Mouse (Mus musculus) CD4-positive, CD25-positive, alpha-beta regulatory T cell, adult 4 months (primary cell): ENCODE data around the gene Hoxb4. TPM values are rescaled to one million over a fixed set of nuclear protein-coding genes. Genes with fewer than 3 reads are reported as not detected.

Experiments used
- ATAC-seq: one replicate; pipeline ENCODE4 v1.8.0; 2017
- polyA plus RNA-seq, 2 experiments: library from polyadenylated mRNA; unstranded; fragments of 100-300 nt; shearing (Covaris generic); gene quantifications; one replicate each; pipeline ENCODE4 v1.2.1; 2017

Gene Hoxb4
- polyA plus RNA-seq, 2 experiments from 2014 or later, result 1.9 to 2.5 TPM

DNA sequence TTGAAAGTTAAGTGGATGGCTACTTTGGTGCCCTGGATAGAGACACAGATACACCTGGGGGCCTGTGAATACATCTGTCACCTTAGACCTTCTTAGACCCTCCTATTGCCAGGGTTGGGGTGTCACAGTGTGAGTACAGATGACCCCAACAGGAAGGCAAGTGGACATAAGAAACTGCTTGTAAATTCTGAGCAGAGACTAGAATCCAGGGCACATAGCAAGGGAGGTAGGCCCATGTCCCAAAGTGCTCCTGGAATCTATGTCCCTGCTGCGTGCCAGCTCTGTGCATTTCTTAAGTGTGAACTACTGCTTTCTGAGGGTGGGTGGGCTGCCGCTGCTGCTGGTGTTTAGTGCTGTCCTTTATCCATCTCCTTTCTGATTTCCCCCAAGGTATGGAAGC lies 32.7 kb downstream of the Hoxb4 start:
- no peak for ATAC-seq

DNA sequence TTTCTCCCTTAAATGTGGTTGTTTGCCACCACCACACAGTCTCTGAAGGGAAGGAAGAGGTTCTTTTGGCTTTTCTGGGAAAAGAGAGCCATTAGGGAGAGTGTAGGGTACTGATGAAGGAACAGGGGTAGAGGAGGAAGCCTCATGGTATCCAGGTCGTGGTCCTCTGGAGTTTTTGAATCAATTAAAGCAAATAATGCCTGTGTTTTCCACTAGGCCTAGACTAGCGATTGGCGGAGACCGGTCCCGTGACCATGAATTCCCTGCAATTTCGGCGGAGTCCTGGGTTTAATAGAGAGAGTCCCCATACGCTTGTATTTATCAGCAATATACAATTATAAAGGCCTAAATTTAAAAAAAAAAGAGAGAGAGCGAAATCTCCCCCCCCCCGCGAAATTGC lies 33.2 kb downstream of the Hoxb4 start:
- no peak for ATAC-seq

GRCm38 (mm10) chr11:96351831-96352230 lies 33.8 kb downstream of the Hoxb4 start:
- ATAC-seq, result no peak

- no peak for ATAC-seq
Measured at GRCm38 (mm10) chr11:96352691-96353521, 34.8 kb downstream of the Hoxb4 start.

DNA sequence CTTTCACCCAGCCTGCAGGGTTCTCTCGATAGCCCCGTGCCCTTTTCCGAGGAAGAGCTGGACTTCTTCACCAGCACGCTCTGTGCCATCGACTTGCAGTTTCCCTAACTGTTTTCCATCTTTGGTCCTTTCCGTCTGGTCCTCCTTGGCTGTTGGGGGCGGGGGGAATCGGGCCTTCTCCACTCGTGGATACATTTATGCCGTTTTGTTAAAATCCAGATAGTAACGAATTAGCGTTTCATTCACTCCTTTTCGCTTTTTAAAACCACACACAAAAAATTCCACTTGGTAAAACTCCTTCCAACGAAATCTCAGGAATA lies 35.4 kb downstream of the Hoxb4 start:
- no peak for ATAC-seq

DNA sequence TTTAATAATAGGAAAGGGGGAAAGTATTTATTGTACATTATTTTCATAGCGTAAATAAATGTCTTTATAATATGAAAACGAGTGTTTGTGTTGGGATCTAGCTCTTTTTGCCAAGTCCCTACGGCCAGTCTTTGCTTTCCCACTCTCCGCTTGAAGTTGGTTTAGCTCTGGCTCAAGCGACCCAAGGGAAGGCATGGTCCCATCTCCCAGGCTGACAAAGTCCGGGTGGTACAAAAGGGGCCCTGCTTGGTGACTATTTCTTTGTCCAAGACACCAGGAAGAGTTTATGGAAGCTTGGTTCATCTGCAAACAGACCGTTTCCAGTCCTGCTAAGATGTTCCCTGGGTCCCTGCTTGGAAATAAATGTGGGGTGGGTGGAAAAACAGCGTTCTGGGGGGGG lies 35.9 kb downstream of the Hoxb4 start:
- ATAC-seq, result no peak

DNA sequence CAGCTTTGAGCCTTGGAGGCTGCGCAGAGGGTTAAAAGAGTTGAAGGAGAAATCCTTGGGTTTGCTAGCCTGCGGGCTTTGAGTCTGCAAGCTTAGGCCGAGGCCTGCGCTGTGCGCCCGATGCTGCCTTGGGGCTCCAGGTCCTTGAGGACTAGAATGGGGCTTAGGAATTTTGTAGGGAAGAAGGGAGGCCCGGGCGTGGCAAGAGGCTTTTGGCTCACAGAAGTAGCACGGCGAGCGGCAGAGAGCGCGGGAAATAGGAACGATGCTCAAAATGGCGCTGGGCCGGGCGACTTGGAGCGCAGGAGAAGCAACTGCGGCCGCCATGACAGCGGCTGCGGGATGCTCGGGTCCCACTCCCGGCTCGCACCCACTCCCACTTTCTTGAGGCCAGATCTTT lies 36.3 kb downstream of the Hoxb4 start:
- ATAC-seq, result no peak

DNA sequence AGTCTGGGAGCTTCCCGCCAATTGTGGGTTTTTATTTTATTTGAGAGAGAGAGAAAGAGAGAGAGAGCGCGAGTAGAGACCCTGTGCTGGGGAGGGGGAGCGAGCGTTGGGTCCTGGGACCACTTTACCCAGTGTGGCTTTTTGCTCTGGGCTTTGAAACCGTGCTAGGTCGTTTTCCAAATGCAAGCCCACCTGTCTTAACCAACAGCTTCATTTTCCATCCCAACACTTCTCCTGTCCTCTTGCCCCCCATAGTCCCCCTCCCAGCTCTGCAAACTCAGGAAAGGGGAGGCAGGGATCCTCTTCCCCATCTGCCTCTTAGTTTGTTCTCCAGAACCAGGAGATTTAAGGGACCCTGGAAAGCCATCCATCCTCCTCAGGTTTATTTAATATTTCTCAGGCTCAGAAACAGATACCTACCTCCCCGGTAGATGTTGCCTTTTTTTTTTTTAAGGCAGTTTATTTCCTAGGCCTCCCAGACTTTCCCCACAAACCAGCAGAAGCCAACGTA lies 36.8 kb downstream of the Hoxb4 start:
- ATAC-seq, result no peak

- no peak for ATAC-seq
Measured at GRCm38 (mm10) chr11:96363807-96364206, 45.7 kb downstream of the Hoxb4 start.

- ATAC-seq, result no peak
Measured at GRCm38 (mm10) chr11:96365441-96366091, 47.5 kb downstream of the Hoxb4 start, which contains the start of gene Hoxb1. Hoxb1 (plus strand) TSS chr11:96365752.

DNA sequence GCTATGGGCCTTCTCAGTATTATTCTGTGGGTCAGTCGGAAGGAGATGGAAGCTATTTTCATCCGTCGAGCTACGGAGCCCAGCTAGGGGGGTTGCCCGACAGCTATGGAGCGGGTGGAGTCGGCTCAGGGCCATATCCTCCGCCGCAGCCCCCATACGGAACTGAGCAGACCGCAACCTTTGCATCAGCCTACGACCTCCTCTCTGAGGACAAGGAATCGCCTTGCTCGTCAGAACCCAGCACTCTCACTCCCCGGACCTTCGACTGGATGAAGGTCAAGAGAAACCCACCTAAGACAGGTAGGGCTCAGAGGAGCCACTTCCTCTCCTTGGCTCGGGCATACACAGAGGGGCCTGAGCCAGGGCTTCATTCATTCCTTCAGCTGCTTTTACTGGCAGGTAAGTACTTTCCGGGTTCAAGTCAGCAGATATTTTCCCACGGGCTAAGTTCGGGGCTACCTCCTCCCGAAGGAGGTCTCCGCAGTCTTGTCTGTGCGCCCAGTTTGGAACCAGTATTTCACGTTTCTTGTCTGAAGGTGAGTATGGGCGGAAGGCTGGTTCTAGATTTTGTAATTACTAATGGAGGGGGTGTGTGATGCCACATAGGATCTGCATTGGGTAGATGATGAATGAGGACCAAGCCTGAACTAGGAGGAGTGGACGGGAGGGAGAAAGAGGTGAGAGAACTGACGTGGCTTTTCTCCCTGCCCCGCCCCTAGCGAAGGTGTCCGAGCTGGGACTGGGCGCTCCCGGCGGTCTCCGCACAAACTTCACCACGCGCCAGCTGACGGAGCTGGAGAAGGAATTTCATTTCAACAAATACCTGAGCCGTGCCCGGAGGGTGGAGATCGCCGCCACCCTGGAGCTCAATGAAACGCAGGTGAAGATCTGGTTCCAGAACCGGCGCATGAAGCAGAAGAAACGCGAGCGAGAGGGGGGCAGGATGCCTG lies 48.3 kb downstream of the Hoxb4 start:
- no peak for ATAC-seq

DNA sequence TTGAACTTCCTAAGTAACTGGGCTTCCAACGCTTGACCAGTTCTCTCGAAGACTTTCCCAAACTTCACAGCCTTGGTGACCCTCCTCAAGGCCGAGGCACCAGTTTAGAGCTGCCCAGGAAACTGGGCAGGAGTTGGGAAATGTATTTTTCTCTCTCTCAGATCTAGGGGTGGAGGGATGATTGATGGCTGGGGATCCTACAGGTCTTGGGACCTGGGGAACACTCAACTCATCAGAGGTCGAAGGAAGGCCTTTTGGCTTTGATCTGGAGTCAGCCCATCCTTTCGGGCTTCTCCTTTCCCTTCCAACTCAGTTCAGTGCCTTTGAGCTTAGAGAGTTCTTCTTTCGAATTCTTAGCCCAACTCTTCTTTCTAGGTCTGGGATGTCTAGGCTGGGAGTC lies 49.1 kb downstream of the Hoxb4 start:
- no peak for ATAC-seq

DNA sequence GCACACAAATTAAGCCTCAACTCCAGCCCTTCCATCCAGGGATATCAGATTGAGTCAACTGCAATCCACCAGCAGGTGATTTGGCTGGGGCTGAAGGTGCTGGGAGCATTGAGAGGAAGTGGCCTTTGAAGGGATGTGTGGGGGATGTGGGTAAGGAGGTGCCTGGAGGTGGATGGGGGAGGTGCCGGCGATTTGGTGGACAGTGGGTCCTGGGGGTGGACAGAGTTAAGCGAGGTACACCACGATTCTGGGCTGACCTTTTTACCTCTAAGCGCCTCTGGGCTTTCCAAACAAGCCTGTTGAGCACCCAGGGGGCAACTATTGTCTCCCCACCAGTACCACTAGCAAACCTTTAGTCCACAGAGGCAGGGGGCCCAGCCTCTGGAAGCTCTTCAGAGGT lies 50.6 kb downstream of the Hoxb4 start:
- ATAC-seq, result no peak

- ATAC-seq, result no peak
Measured at GRCm38 (mm10) chr11:96369140-96369539, 51.1 kb downstream of the Hoxb4 start.

Other genes starting within 250 kb of the Hoxb4 start
- 100 to 1,000 TPM; 289 to 328 TPM for gene Atp5g1, start 242.6 kb upstream of the Hoxb4 start, polyA plus RNA-seq
- not detected for gene Calcoco2, start 206.3 kb upstream of the Hoxb4 start, polyA plus RNA-seq
- gene Ttll6, start 184.5 kb upstream of the Hoxb4 start, polyA plus RNA-seq, result not detected
- not detected for gene Hoxb13, start 124.0 kb upstream of the Hoxb4 start, polyA plus RNA-seq
- under 1 TPM in 1 of 2 experiments, not detected in 1; 0.23 TPM for gene Hoxb9, start 46.8 kb upstream of the Hoxb4 start, polyA plus RNA-seq
- not detected for gene Hoxb8, start 36.4 kb upstream of the Hoxb4 start, polyA plus RNA-seq
- not detected for gene Hoxb7, start 31.6 kb upstream of the Hoxb4 start, polyA plus RNA-seq
- gene Hoxb6, start 25.8 kb upstream of the Hoxb4 start, polyA plus RNA-seq, result not detected
- gene Hoxb5, start 14.9 kb upstream of the Hoxb4 start, polyA plus RNA-seq, result not detected
- under 1 TPM; 0.22 to 0.56 TPM for gene Hoxb3, start 5.1 kb downstream of the Hoxb4 start, polyA plus RNA-seq
- gene Hoxb2, start 32.3 kb downstream of the Hoxb4 start, polyA plus RNA-seq, result under 1 TPM in 1 of 2 experiments, not detected in 1; 0.09 TPM
- gene Hoxb1, start 47.5 kb downstream of the Hoxb4 start, polyA plus RNA-seq, result not detected
- 100 to 1,000 TPM; 652 to 757 TPM for gene Skap1, start 146.3 kb downstream of the Hoxb4 start, polyA plus RNA-seq